Mouse (Mus musculus): ENCODE measurements around the gene Gm11168. TPM values are rescaled to one million over a fixed set of nuclear protein-coding genes. Genes with fewer than 3 reads are reported as not detected.
"Not testable (repeated sequence)": the region's sequence is repeated elsewhere in the genome, so short reads cannot be mapped to it uniquely, and the experiment has no call there.

Gm11168 gene
- polyA plus RNA-seq, 1 experiment from 2014 or later: not detected

- not testable (repeated sequence) for H3K36me3 ChIP-seq; H3K4me1 ChIP-seq; H3K4me2 ChIP-seq (replicated peaks); H3K9me3 ChIP-seq; ATAC-seq (ENCODE audit: low FRiP score, low read depth); H3K4me3 ChIP-seq; H3K27me3 ChIP-seq; H3K27ac ChIP-seq; H3K9ac ChIP-seq
- 85% methylated on average over 1 of the region's 9 CpGs for WGBS
Observed at GRCm38 (mm10) chr9:3017108-3017507, 14.0 kb downstream of the Gm11168 start, which contains the start of gene Gm10719. Gene Gm10719 (plus strand): TSS chr9:3017408.

GRCm38 (mm10) chr9:3018944-3019343, 15.8 kb downstream of the Gm11168 start:
- not testable (repeated sequence) for H3K27me3 ChIP-seq; H3K9ac ChIP-seq; H3K9me3 ChIP-seq; H3K4me2 ChIP-seq (replicated peaks); H3K4me3 ChIP-seq; H3K27ac ChIP-seq; H3K36me3 ChIP-seq; H3K4me1 ChIP-seq; ATAC-seq (ENCODE audit: low FRiP score, low read depth)
- 62% methylated on average over 9 of the region's 9 CpGs for WGBS

- 75% methylated on average over 17 of the region's 19 CpGs for WGBS
- ATAC-seq (ENCODE audit: low FRiP score, low read depth): peak; percentile 64; the same call in 1 of the 2 replicates
- H3K9me3 ChIP-seq; H3K4me3 ChIP-seq; H3K9ac ChIP-seq; H3K27me3 ChIP-seq; H3K4me1 ChIP-seq; H3K36me3 ChIP-seq; H3K4me2 ChIP-seq (replicated peaks); H3K27ac ChIP-seq: not testable (repeated sequence)
Observed at GRCm38 (mm10) chr9:3019835-3020727, 16.9 kb downstream of the Gm11168 start.

GRCm38 (mm10) chr9:3022316-3023008, 19.3 kb downstream of the Gm11168 start:
- H3K9ac ChIP-seq; ATAC-seq (ENCODE audit: low FRiP score, low read depth); H3K4me2 ChIP-seq (replicated peaks); H3K4me3 ChIP-seq; H3K9me3 ChIP-seq; H3K27me3 ChIP-seq; H3K4me1 ChIP-seq; H3K36me3 ChIP-seq; H3K27ac ChIP-seq: not testable (repeated sequence)
- 76% methylated on average over 11 of the region's 13 CpGs for WGBS

GRCm38 (mm10) chr9:3023312-3023984, 20.3 kb downstream of the Gm11168 start, which contains the start of gene Gm10718:
Gene Gm10718 (plus strand): TSS chr9:3023547.
- H3K9me3 ChIP-seq: not testable (repeated sequence)

GRCm38 (mm10) chr9:3023985-3024648, 21.0 kb downstream of the Gm11168 start:
- WGBS: 75% methylated on average over 16 of the region's 16 CpGs
- H3K9me3 ChIP-seq; H3K36me3 ChIP-seq; H3K4me2 ChIP-seq (replicated peaks); H3K9ac ChIP-seq; ATAC-seq (ENCODE audit: low FRiP score, low read depth); H3K4me3 ChIP-seq; H3K27me3 ChIP-seq; H3K27ac ChIP-seq; H3K4me1 ChIP-seq: not testable (repeated sequence)

More at GRCm38 (mm10) chr9:3023312-3023984, 20.3 kb downstream of the Gm11168 start, which contains the start of gene Gm10718:
- not testable (repeated sequence) for H3K27me3 ChIP-seq; H3K4me1 ChIP-seq; ATAC-seq (ENCODE audit: low FRiP score, low read depth); H3K36me3 ChIP-seq; H3K4me3 ChIP-seq; H3K27ac ChIP-seq; H3K9ac ChIP-seq; H3K4me2 ChIP-seq (replicated peaks)
- 74% methylated on average over 12 of the region's 13 CpGs for WGBS

- not testable (repeated sequence) for H3K27ac ChIP-seq; ATAC-seq (ENCODE audit: low FRiP score, low read depth); H3K27me3 ChIP-seq; H3K4me2 ChIP-seq (replicated peaks); H3K36me3 ChIP-seq; H3K4me1 ChIP-seq; H3K9ac ChIP-seq; H3K9me3 ChIP-seq; H3K4me3 ChIP-seq
- WGBS: 70% methylated on average over 12 of the region's 12 CpGs
Observed at GRCm38 (mm10) chr9:3024912-3025467, 21.8 kb downstream of the Gm11168 start, which contains the start of gene Gm10717. Gene Gm10717 (plus strand): TSS chr9:3025417.

GRCm38 (mm10) chr9:3025653-3026052, 22.5 kb downstream of the Gm11168 start:
- H3K27me3 ChIP-seq; H3K27ac ChIP-seq; H3K4me1 ChIP-seq; H3K36me3 ChIP-seq; H3K9ac ChIP-seq; ATAC-seq (ENCODE audit: low FRiP score, low read depth); H3K4me2 ChIP-seq (replicated peaks); H3K9me3 ChIP-seq; H3K4me3 ChIP-seq: not testable (repeated sequence)
- 72% methylated on average over 5 of the region's 6 CpGs for WGBS

GRCm38 (mm10) chr9:3026136-3026535, 23.0 kb downstream of the Gm11168 start:
- 73% methylated on average over 5 of the region's 5 CpGs for WGBS
- not testable (repeated sequence) for ATAC-seq (ENCODE audit: low FRiP score, low read depth); H3K27me3 ChIP-seq; H3K36me3 ChIP-seq; H3K4me1 ChIP-seq; H3K4me2 ChIP-seq (replicated peaks); H3K9me3 ChIP-seq; H3K4me3 ChIP-seq; H3K27ac ChIP-seq; H3K9ac ChIP-seq

GRCm38 (mm10) chr9:3026741-3027140, 23.6 kb downstream of the Gm11168 start:
- not testable (repeated sequence) for H3K4me1 ChIP-seq; H3K4me3 ChIP-seq; H3K27ac ChIP-seq; H3K9ac ChIP-seq; ATAC-seq (ENCODE audit: low FRiP score, low read depth); H3K4me2 ChIP-seq (replicated peaks); H3K36me3 ChIP-seq; H3K27me3 ChIP-seq; H3K9me3 ChIP-seq
- 66% methylated on average over 9 of the region's 9 CpGs for WGBS

GRCm38 (mm10) chr9:3027200-3027599, 24.1 kb downstream of the Gm11168 start:
- not testable (repeated sequence) for ATAC-seq (ENCODE audit: low FRiP score, low read depth); H3K9me3 ChIP-seq; H3K4me2 ChIP-seq (replicated peaks); H3K4me1 ChIP-seq; H3K27me3 ChIP-seq; H3K4me3 ChIP-seq; H3K27ac ChIP-seq; H3K36me3 ChIP-seq; H3K9ac ChIP-seq
- WGBS: 70% methylated on average over 9 of the region's 9 CpGs
